ENCODE assay signal across 10 mouse cellular contexts in the genomic region with DNA sequence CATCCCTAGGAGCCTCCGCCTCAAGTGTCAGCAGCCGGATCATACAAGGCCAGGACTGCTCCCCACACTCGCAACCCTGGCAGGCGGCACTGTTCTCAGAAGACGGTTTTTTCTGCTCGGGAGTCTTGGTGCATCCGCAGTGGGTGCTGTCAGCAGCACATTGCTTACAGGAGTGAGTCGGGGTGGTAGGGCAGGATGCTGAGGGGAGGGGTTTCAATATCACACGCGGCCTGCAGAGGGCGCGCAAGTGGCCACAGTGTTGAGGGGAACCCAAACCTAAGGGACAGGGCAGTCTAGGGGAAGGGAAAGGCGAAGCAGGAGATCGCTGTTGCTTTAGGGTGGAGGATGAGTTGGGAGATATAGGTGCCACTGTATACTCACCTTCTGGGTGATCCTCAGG. TPM values are rescaled to one million over a fixed set of nuclear protein-coding genes. Genes with fewer than 3 reads are reported as not detected.
DNase-seq lines count a peak whose midpoint lies in the region; ATAC-seq and TF ChIP-seq lines count a peak whose summit lies in the region.
"Had no signal": no experiment of that assay in that cellular context is flagged by ENCODE, and none has a peak within 500 bp of the region (broad histone marks: within the 10 kb centered on the region; RNA-seq: fewer than 3 reads in every experiment).

No protein-coding gene starts in this region.

- ATAC-seq in forebrain, embryonic 16.5 days: peak; percentile 38; the same call in 1 of the 2 replicates
- ATAC-seq in megakaryocyte, adult 5-6 weeks (ENCODE audit: poor library complexity, severe bottlenecking): peak; percentile 78

- no peaks in the 10 kb centered on the region for H3K36me3 ChIP-seq in forebrain, embryonic 16.5 days (ENCODE audit: control insufficient read depth, insufficient read depth)
- H3K36me3 ChIP-seq in small intestine, adult 2 months (ENCODE audit: control insufficient read depth, insufficient read depth, low read length): no peaks in the 10 kb centered on the region
- H3K36me3 ChIP-seq: liver, embryonic 15.5 days had no signal

- no peaks in the 10 kb centered on the region for H3K9me3 ChIP-seq in forebrain, embryonic 16.5 days (ENCODE audit: control insufficient read depth, low read length)
- H3K9me3 ChIP-seq: liver, embryonic 15.5 days had no signal

- no peaks in the 10 kb centered on the region for H3K27me3 ChIP-seq in forebrain, embryonic 16.5 days (replicated peaks; ENCODE audit: control insufficient read depth, insufficient read depth, low read length)
- no peaks in the 10 kb centered on the region for H3K27me3 ChIP-seq in small intestine, adult 2 months (ENCODE audit: control insufficient read depth, insufficient read depth, low read length)
- H3K27me3 ChIP-seq: liver, embryonic 15.5 days had no signal

- TF ChIP-seq CTCF in small intestine, adult 2 months (IDR thresholded peaks at IDR 0.05; ENCODE audit: extremely low read depth, insufficient read length, insufficient replicate concordance, low read depth, low read length): peak; percentile 53; the same call in 1 of the 2 replicates

- no peak overlapping the region for H3K4me3 ChIP-seq in forebrain, embryonic 16.5 days (replicated peaks; ENCODE audit: low read length)
- H3K4me3 ChIP-seq in small intestine, adult 2 months (ENCODE audit: low read depth, low read length): no peak overlapping the region
- H3K4me3 ChIP-seq: liver, embryonic 15.5 days had no signal

- peak; percentile 22 to 51 for DNase-seq in cerebellum, postnatal 25 days
- DNase-seq in cerebellum, adult 11-12 months: no peak
- DNase-seq in adrenal gland, postnatal 36 days: peak; percentile 46 to 66
- peak; percentile 54 for DNase-seq in heart, postnatal 4 days
- peak; percentile 12 for DNase-seq in layer of hippocampus, adult 9-10 months (ENCODE audit: low spot score)

- no peak for TF ChIP-seq POLR2A in small intestine, adult 2 months (IDR thresholded peaks at IDR 0.05; ENCODE audit: low read depth, low read length)

- H3K27ac ChIP-seq in forebrain, embryonic 16.5 days (ENCODE audit: low read length): no peak overlapping the region
- no peak overlapping the region for H3K27ac ChIP-seq in small intestine, adult 2 months (ENCODE audit: insufficient read depth, low read depth, low read length)
- H3K27ac ChIP-seq: liver, embryonic 15.5 days had no signal

- H3K9ac ChIP-seq in forebrain, embryonic 16.5 days (replicated peaks; ENCODE audit: low read depth, low read length): 0 out of 2 replicates have a peak overlapping the region, but pooled peaks have one; percentile 5
- H3K9ac ChIP-seq: liver, embryonic 15.5 days had no signal

- H3K4me1 ChIP-seq in forebrain, embryonic 16.5 days (replicated peaks; ENCODE audit: control insufficient read depth, insufficient read depth, low read length): no peaks in the 10 kb centered on the region
- no peaks in the 10 kb centered on the region for H3K4me1 ChIP-seq in small intestine, adult 2 months (ENCODE audit: control insufficient read depth, insufficient read depth, insufficient read length, low read length)
- H3K4me1 ChIP-seq: liver, embryonic 15.5 days had no signal

- peak overlapping the region; percentile 32; the same call in 1 of the 2 replicates for H3K4me2 ChIP-seq in forebrain, embryonic 16.5 days (ENCODE audit: low read length)
- H3K4me2 ChIP-seq: liver, embryonic 15.5 days had no signal

- WGBS in forebrain, embryonic 16.5 days: 7% methylated on average over 14 of the region's 14 CpGs
- 14% methylated on average over 14 of the region's 14 CpGs for WGBS in small intestine, adult 2 months

RNA-seq across cellular contexts. Expression of a gene that starts 2.6 kb away (rescaled TPM):
- total RNA-seq in adrenal gland, postnatal 36 days (2021): not detected
- 0.33 and 0.46 TPM in 2 replicates for polyA plus RNA-seq in forebrain, embryonic 16.5 days (2015; fragmentation: Nextera tagmentation; extraction: Ambion mirVana)
- total RNA-seq in heart, postnatal 4 days (2021): not detected
- total RNA-seq in megakaryocyte, adult 5-6 weeks (2015): not detected in 2 replicates
- total RNA-seq in megakaryocyte, adult 5-6 weeks (2017): not detected in 2 replicates
- not detected in 2 replicates for polyA plus RNA-seq in small intestine, adult 2 months (2012; rRNA removed)
- total RNA-seq: MEL had no signal
- polyA plus RNA-seq: liver, embryonic 15.5 days had no signal

RNA-seq across cellular contexts. Expression of a gene that starts 41.8 kb away (rescaled TPM):
- not detected for total RNA-seq in adrenal gland, postnatal 36 days (2021)
- not detected in 2 replicates for polyA plus RNA-seq in forebrain, embryonic 16.5 days (2015; fragmentation: Nextera tagmentation; extraction: Ambion mirVana)
- not detected for total RNA-seq in heart, postnatal 4 days (2021)
- total RNA-seq in megakaryocyte, adult 5-6 weeks (2015): not detected in 2 replicates
- total RNA-seq in megakaryocyte, adult 5-6 weeks (2017): not detected in 2 replicates
- not detected in 2 replicates for polyA plus RNA-seq in small intestine, adult 2 months (2012; rRNA removed)
- total RNA-seq: MEL had no signal
- polyA plus RNA-seq: liver, embryonic 15.5 days had no signal

RNA-seq across cellular contexts. Expression of a gene that starts 50.0 kb away (rescaled TPM):
- not detected for total RNA-seq in adrenal gland, postnatal 36 days (2021)
- polyA plus RNA-seq in forebrain, embryonic 16.5 days (2015; fragmentation: Nextera tagmentation; extraction: Ambion mirVana): not detected in 2 replicates
- total RNA-seq in heart, postnatal 4 days (2021): not detected
- total RNA-seq in megakaryocyte, adult 5-6 weeks (2015): 0.55 TPM in 1 of 2 replicates, not detected in the other
- total RNA-seq in megakaryocyte, adult 5-6 weeks (2017): not detected in 2 replicates
- not detected in 2 replicates for polyA plus RNA-seq in small intestine, adult 2 months (2012; rRNA removed)
- total RNA-seq: MEL had no signal
- polyA plus RNA-seq: liver, embryonic 15.5 days had no signal

RNA-seq across cellular contexts. Expression of a gene that starts 59.2 kb away (rescaled TPM):
- not detected for total RNA-seq in adrenal gland, postnatal 36 days (2021)
- polyA plus RNA-seq in forebrain, embryonic 16.5 days (2015; fragmentation: Nextera tagmentation; extraction: Ambion mirVana): not detected in 2 replicates
- not detected for total RNA-seq in heart, postnatal 4 days (2021)
- not detected in 2 replicates for total RNA-seq in megakaryocyte, adult 5-6 weeks (2015)
- total RNA-seq in megakaryocyte, adult 5-6 weeks (2017): not detected in 2 replicates
- polyA plus RNA-seq in small intestine, adult 2 months (2012; rRNA removed): 0.22 TPM in 1 of 2 replicates, not detected in the other
- total RNA-seq: MEL had no signal
- polyA plus RNA-seq: liver, embryonic 15.5 days had no signal
